Mouse (Mus musculus) brain, embryonic 18.5 days (tissue): ENCODE measurements at regions not wholly inside any gene's neighbourhood (a gene's known extent, or its start where the extent isn't known, plus 50 kb on each side); places are given as distances from the start of the nearest gene placed in this dataset.

ENCODE experiments used
- DNase-seq: peaks from one replicate; pipeline ENCODE4 v3.0.0-alpha.2; 2012; ENCODE audit warnings: low read depth, low spot score

- DNase-seq = no peak
These were observed 76.3 kb upstream of the Egln3 start for GRCm38 (mm10) chr12:54280001-54280400.

- no peak for DNase-seq
These were observed 73.4 kb upstream of the Egln3 start for GRCm38 (mm10) chr12:54276978-54277537.

- no peak for DNase-seq
These were observed 69.8 kb upstream of the Egln3 start for GRCm38 (mm10) chr12:54273506-54273905.

- no peak for DNase-seq
These were observed 69.0 kb upstream of the Egln3 start for GRCm38 (mm10) chr12:54272696-54273095.

GRCm38 (mm10) chr12:54272226-54272625, 68.6 kb upstream of the Egln3 start:
- no peak for DNase-seq

- no peak for DNase-seq
These were observed 62.2 kb upstream of the Egln3 start for GRCm38 (mm10) chr12:54265852-54266251.

GRCm38 (mm10) chr12:54264893-54265835, 61.5 kb upstream of the Egln3 start:
- no peak for DNase-seq

GRCm38 (mm10) chr12:54264418-54264733, 60.7 kb upstream of the Egln3 start:
- DNase-seq = no peak

- DNase-seq = no peak
These were observed 60.2 kb upstream of the Egln3 start for GRCm38 (mm10) chr12:54263733-54264417.

- no peak for DNase-seq
These were observed 58.8 kb upstream of the Egln3 start for GRCm38 (mm10) chr12:54262236-54263005.

- DNase-seq = no peak
These were observed 57.8 kb upstream of the Egln3 start for GRCm38 (mm10) chr12:54261426-54261825.

- no peak for DNase-seq
These were observed 56.8 kb upstream of the Egln3 start for GRCm38 (mm10) chr12:54260502-54260901.

GRCm38 (mm10) chr12:54257776-54258433, 54.2 kb upstream of the Egln3 start:
- DNase-seq = peak; percentile 30

- DNase-seq = no peak
These were observed 53.0 kb upstream of the Egln3 start for GRCm38 (mm10) chr12:54256506-54257128.
